ENCODE assay signal across 8 mouse cellular contexts in genomic region chr11:67921827-67922754, GRCm38 (mm10). TPM values are rescaled to one million over a fixed set of nuclear protein-coding genes. Genes with fewer than 3 reads are reported as not detected.
DNase-seq lines count a peak whose midpoint lies in the region; ATAC-seq and TF ChIP-seq lines count a peak whose summit lies in the region.

TSS of gene Usp43 (minus strand) at chr11:67922153.

- peak; percentile 10 to 23 for DNase-seq in cerebellum, adult 2 months
- peak; percentile 76 for DNase-seq in embryo, embryonic 10 days (ENCODE audit: low spot score)
- peak; percentile 98 for DNase-seq in heart, adult 11 months
- peak; percentile 92 for DNase-seq in kidney, adult 11 months
- DNase-seq in urinary bladder, postnatal 10 days (ENCODE audit: low spot score), result peak; percentile 37

- H3K9me3 ChIP-seq in liver, embryonic 16.5 days (replicated peaks; ENCODE audit: control insufficient read depth, low read length), result no peaks in the 10 kb centered on the region
- no peaks in the 10 kb centered on the region for H3K9me3 ChIP-seq in neural tube, embryonic 15.5 days (replicated peaks)

- H3K36me3 ChIP-seq in liver, embryonic 16.5 days (ENCODE audit: control insufficient read depth, insufficient read depth), result no peaks in the 10 kb centered on the region
- no peaks in the 10 kb centered on the region for H3K36me3 ChIP-seq in neural tube, embryonic 15.5 days

- TF ChIP-seq POLR2A in cerebellum, adult 2 months (IDR thresholded peaks at IDR 0.05; ENCODE audit: borderline replicate concordance, insufficient read depth, low read length), result no peak

- H3K4me1 ChIP-seq in cerebellum, adult 2 months (ENCODE audit: control insufficient read depth, insufficient read depth, low read length), result no peaks in the 10 kb centered on the region
- H3K4me1 ChIP-seq in liver, embryonic 16.5 days (ENCODE audit: control insufficient read depth, low read depth, low read length), result no peaks in the 10 kb centered on the region; the same call in 1 of the 2 replicates
- peaks cover 18% of the 10 kb centered on the region for H3K4me1 ChIP-seq in neural tube, embryonic 15.5 days

- H3K27ac ChIP-seq in cerebellum, adult 2 months (ENCODE audit: insufficient read depth, low read length), result no peak within 1 kb of the TSS
- H3K27ac ChIP-seq in liver, embryonic 16.5 days (ENCODE audit: low read length), result no peak within 1 kb of the TSS
- H3K27ac ChIP-seq in neural tube, embryonic 15.5 days (replicated peaks), result no peak within 1 kb of the TSS; the same call in 1 of the 2 replicates

- whole genome bisulfite sequencing in cerebellum, adult 2 months, result under 1% methylated on average over 80 of the region's 80 CpGs
- under 1% methylated on average over 60 of the region's 80 CpGs for WGBS in liver, embryonic 16.5 days (ENCODE audit: insufficient replicate concordance)
- 1% methylated on average over 67 of the region's 80 CpGs for WGBS in neural tube, embryonic 15.5 days

- no peaks in the 10 kb centered on the region; the same call in 1 of the 2 replicates for H3K27me3 ChIP-seq in cerebellum, adult 2 months (ENCODE audit: control insufficient read depth, insufficient read depth, low read length)
- H3K27me3 ChIP-seq in liver, embryonic 16.5 days (ENCODE audit: control insufficient read depth, insufficient read depth, low read depth, low read length), result peaks cover 36% of the 10 kb centered on the region
- peaks cover 21% of the 10 kb centered on the region for H3K27me3 ChIP-seq in neural tube, embryonic 15.5 days (replicated peaks)

- H3K9ac ChIP-seq in liver, embryonic 16.5 days (ENCODE audit: low read depth, low read length), result no peak within 1 kb of the TSS
- peak within 1 kb of the TSS; percentile 47 for H3K9ac ChIP-seq in neural tube, embryonic 15.5 days (replicated peaks)

- peak within 1 kb of the TSS; percentile 83 for H3K4me2 ChIP-seq in liver, embryonic 16.5 days (ENCODE audit: low read depth, low read length)
- peak within 1 kb of the TSS; percentile 100 for H3K4me2 ChIP-seq in neural tube, embryonic 15.5 days

- no peak; the same call in 1 of the 2 replicates for ATAC-seq in cerebellum, adult (ENCODE audit: insufficient number of reproducible peaks, low FRiP score, low TSS enrichment)
- ATAC-seq in liver, embryonic 16.5 days (ENCODE audit: low read depth), result peak; percentile 59
- ATAC-seq in neural tube, embryonic 15.5 days (ENCODE audit: low FRiP score), result peak; percentile 70

- TF ChIP-seq CTCF in cerebellum, adult 2 months (IDR thresholded peaks at IDR 0.05; ENCODE audit: borderline replicate concordance, insufficient read depth, low read depth, low read length), result no peak

- peak within 1 kb of the TSS; percentile 48 for H3K4me3 ChIP-seq in cerebellum, adult 2 months (replicated peaks; ENCODE audit: insufficient read depth, low read depth, low read length)
- H3K4me3 ChIP-seq in liver, embryonic 16.5 days (ENCODE audit: low read depth, low read length), result peak within 1 kb of the TSS; percentile 57
- peak within 1 kb of the TSS; percentile 56 for H3K4me3 ChIP-seq in neural tube, embryonic 15.5 days (replicated peaks)

RNA-seq across cellular contexts. Expression of gene Usp43, which starts in this region (rescaled TPM):
- 0.44 and 0.70 TPM in 2 replicates for polyA plus RNA-seq in cerebellum, adult 2 months (2012; rRNA removed)
- polyA plus RNA-seq in liver, embryonic 16.5 days (2015; fragmentation: Nextera tagmentation; extraction: Ambion mirVana), result 0.08 TPM in 1 of 2 replicates, not detected in the other
- polyA plus RNA-seq in neural tube, embryonic 15.5 days (2015; fragmentation: Nextera tagmentation; extraction: Ambion mirVana), result 0.69 and 0.77 TPM in 2 replicates

Comparison
In these comparisons a context has a peak if more than half of its experiments do, and no peak if none do; other contexts are left out.
1. Peak in DNase-seq and H3K4me3 ChIP-seq in cerebellum, adult 2 months; RNA of the gene not detected or under 1 TPM.
2. Peak in ATAC-seq, H3K4me3 ChIP-seq and H3K4me2 ChIP-seq in liver, embryonic 16.5 days; RNA of the gene not detected or under 1 TPM.
3. Peak in ATAC-seq, H3K4me3 ChIP-seq, H3K9ac ChIP-seq and H3K4me2 ChIP-seq in neural tube, embryonic 15.5 days; RNA of the gene not detected or under 1 TPM.
4. DNase-seq: peak in every context shown above with its lines; median percentile 98 in heart, adult 11 months; 92 in kidney, adult 11 months; 76 in embryo, embryonic 10 days; 37 in urinary bladder, postnatal 10 days; 16 in cerebellum, adult 2 months.